In genomic region chr4:109417998-109418397, GRCm38 (mm10) we compare ENCODE assay signal across 17 mouse cellular contexts. TPM values are rescaled to one million over a fixed set of nuclear protein-coding genes. Genes with fewer than 3 reads are reported as not detected.
DNase-seq lines count a peak whose midpoint lies in the region; ATAC-seq lines count a peak whose summit lies in the region.
"Had no signal": no experiment of that assay in that cellular context is flagged by ENCODE, and none has a peak within 500 bp of the region (broad histone marks: within the 10 kb centered on the region; RNA-seq: fewer than 3 reads in every experiment).

No protein-coding gene starts in this region.

- peak; percentile 14 for DNase-seq in lung, postnatal 36 days
- DNase-seq in lung, postnatal 25 days (ENCODE audit: low spot score) = no peak
- peak; percentile 81 for DNase-seq in fat pad, adult 2 months (ENCODE audit: extremely low read depth, low read depth, low spot score)
- DNase-seq in embryo, embryonic 10.5 days (ENCODE audit: low spot score) = no peak
- no peak for DNase-seq in right cerebral cortex, postnatal 10 days (ENCODE audit: low spot score in 2 of 2)
- DNase-seq: adrenal gland, adult 2 months; adrenal gland, postnatal 10 days; adrenal gland, postnatal 25 days; cerebellum, adult 11 months; cerebellum, adult 18-20 months; cerebellum, adult 8-10 months; cerebellum, adult 9-11 months; cerebellum, postnatal 14 days; cerebellum, postnatal 36 days had no signal

- 0 out of 2 replicates have a peak, but pooled peaks have one; percentile 21 for ATAC-seq in granulocyte monocyte progenitor cell, adult 5-6 weeks (replicated peaks; ENCODE audit: poor library complexity, severe bottlenecking)
- ATAC-seq: forebrain, embryonic 14.5 days; forebrain, embryonic 16.5 days had no signal

RNA-seq across cellular contexts. Expression of gene Ttc39a, which starts 11.6 kb away (rescaled TPM):
- total RNA-seq in granulocyte monocyte progenitor cell, adult 5-6 weeks (2014; fragmentation: Nextera tagmentation) = not detected in 2 replicates
- 0.72 and 2.4 TPM in 2 replicates for total RNA-seq in granulocyte monocyte progenitor cell, adult 5-6 weeks (2017)

Comparison
In these comparisons a context has a peak if more than half of its experiments do, and no peak if none do; other contexts are left out.
1. DNase-seq: peak in lung, postnatal 36 days (single experiment) and fat pad, adult 2 months (single experiment); none in lung, postnatal 25 days (single experiment), embryo, embryonic 10.5 days (single experiment) and right cerebral cortex, postnatal 10 days (0 of 2).